12 mouse cellular contexts compared by ENCODE assay signal in genomic region chr9:69419476-69419875, GRCm38 (mm10). TPM values are rescaled to one million over a fixed set of nuclear protein-coding genes. Genes with fewer than 3 reads are reported as not detected.
A peak's percentile ranks its signal among the peaks of the same experiment; 100 is the strongest.
DNase-seq lines count a peak whose midpoint lies in the region; ATAC-seq and TF ChIP-seq lines count a peak whose summit lies in the region.
"Had no signal": no experiment of that assay in that cellular context is flagged by ENCODE, and none has a peak within 500 bp of the region (broad histone marks: within the 10 kb centered on the region; RNA-seq: fewer than 3 reads in every experiment).

No protein-coding gene starts in this region.

- DNase-seq in embryonic facial prominence, embryonic 11.5 days (ENCODE audit: low spot score): peak; percentile 30
- DNase-seq in embryonic facial prominence, embryonic 10.5 days (ENCODE audit: low spot score): no peak
- DNase-seq in left cerebral cortex, adult 2 months (ENCODE audit: extremely low spot score in 1 of 2, low spot score in 2 of 2): no peak
- no peak for DNase-seq in left cerebral cortex, postnatal 36 days (ENCODE audit: low spot score in 2 of 2)
- DNase-seq in 3T3-L1 (ENCODE audit: low read depth, low spot score): peak; percentile 61
- peak; percentile 59 for DNase-seq in ZHBTc4 (ENCODE audit: low read depth, low spot score)
- no peak for DNase-seq in gastrocnemius, postnatal 25 days
- DNase-seq: cerebellum, adult 8-10 months; right cerebral cortex, postnatal 14 days had no signal

- no peaks in the 10 kb centered on the region for H3K27me3 ChIP-seq in embryonic facial prominence, embryonic 11.5 days (ENCODE audit: control insufficient read depth, insufficient read depth, low read length)
- no peaks in the 10 kb centered on the region for H3K27me3 ChIP-seq in embryonic facial prominence, embryonic 10.5 days (replicated peaks; ENCODE audit: low read depth, poor library complexity, severe bottlenecking)
- H3K27me3 ChIP-seq: hindbrain, embryonic 12.5 days; lung, embryonic 15.5 days had no signal

- WGBS in embryonic facial prominence, embryonic 11.5 days: 95% methylated on average over 1 of the region's 1 CpGs
- WGBS in embryonic facial prominence, embryonic 10.5 days: 95% methylated on average over 1 of the region's 1 CpGs

- H3K36me3 ChIP-seq in embryonic facial prominence, embryonic 11.5 days (replicated peaks; ENCODE audit: control insufficient read depth, insufficient read depth, low read depth, low read length): no peaks in the 10 kb centered on the region; the same call in 1 of the 2 replicates
- peaks cover 68% of the 10 kb centered on the region for H3K36me3 ChIP-seq in embryonic facial prominence, embryonic 10.5 days (replicated peaks)

- no peak overlapping the region for H3K4me2 ChIP-seq in embryonic facial prominence, embryonic 11.5 days (ENCODE audit: low read depth, low read length)
- H3K4me2 ChIP-seq: hindbrain, embryonic 12.5 days; lung, embryonic 15.5 days had no signal

- TF ChIP-seq CTCF in left cerebral cortex, adult 2 months (IDR thresholded peaks at IDR 0.05): peak; percentile 61

- ATAC-seq in embryonic facial prominence, embryonic 11.5 days (replicated peaks; ENCODE audit: insufficient number of reproducible peaks, low FRiP score, low TSS enrichment, low read depth): no peak
- no peak for ATAC-seq in erythroid progenitor cell, adult 5-6 weeks (replicated peaks; ENCODE audit: low FRiP score, poor library complexity, severe bottlenecking)

- H3K9ac ChIP-seq in embryonic facial prominence, embryonic 11.5 days (replicated peaks; ENCODE audit: low read length): no peak overlapping the region
- H3K9ac ChIP-seq: hindbrain, embryonic 12.5 days; lung, embryonic 15.5 days had no signal

- intact Hi-C loops in left cerebral cortex, adult 2 months (cut with DNase I): loop anchor here (1.0 kb wide), 1 partner anchor 60 kb away; no protein-coding TSS in a partner anchor
- intact Hi-C loops in left cerebral cortex, postnatal 36 days (cut with DNase I): no loop called here

- no peak overlapping the region for H3K4me3 ChIP-seq in embryonic facial prominence, embryonic 11.5 days (ENCODE audit: low read depth, low read length)
- H3K4me3 ChIP-seq in embryonic facial prominence, embryonic 10.5 days: no peak overlapping the region
- no peak overlapping the region for H3K4me3 ChIP-seq in left cerebral cortex, adult 2 months
- H3K4me3 ChIP-seq: hindbrain, embryonic 12.5 days; lung, embryonic 15.5 days had no signal

- H3K27ac ChIP-seq in embryonic facial prominence, embryonic 11.5 days (replicated peaks; ENCODE audit: low read depth, low read length): no peak overlapping the region
- H3K27ac ChIP-seq in embryonic facial prominence, embryonic 10.5 days (replicated peaks): no peak overlapping the region
- no peak overlapping the region for H3K27ac ChIP-seq in left cerebral cortex, adult 2 months
- H3K27ac ChIP-seq: hindbrain, embryonic 12.5 days; lung, embryonic 15.5 days had no signal

- no peaks in the 10 kb centered on the region for H3K4me1 ChIP-seq in embryonic facial prominence, embryonic 11.5 days (ENCODE audit: control insufficient read depth, insufficient read depth, low read length)
- H3K4me1 ChIP-seq in embryonic facial prominence, embryonic 10.5 days: peaks cover 6% of the 10 kb centered on the region; the same call in 1 of the 2 replicates
- H3K4me1 ChIP-seq: hindbrain, embryonic 12.5 days; lung, embryonic 15.5 days had no signal

- H3K9me3 ChIP-seq in embryonic facial prominence, embryonic 11.5 days (replicated peaks; ENCODE audit: control insufficient read depth, low read length): no peaks in the 10 kb centered on the region
- no peaks in the 10 kb centered on the region for H3K9me3 ChIP-seq in embryonic facial prominence, embryonic 10.5 days
- H3K9me3 ChIP-seq: hindbrain, embryonic 12.5 days; lung, embryonic 15.5 days had no signal

RNA-seq across cellular contexts. Expression of gene Ice2, which starts 21.8 kb away (rescaled TPM):
- 27.3 and 32.1 TPM in 2 replicates for polyA plus RNA-seq in embryonic facial prominence, embryonic 11.5 days (2014; fragmentation: Nextera tagmentation; extraction: Ambion mirVana)
- polyA plus RNA-seq in embryonic facial prominence, embryonic 10.5 days (2016; fragmentation: Nextera tagmentation; extraction: Ambion mirVana): 22.5 and 23.0 TPM in 2 replicates
- total RNA-seq in left cerebral cortex, adult 2 months (2021): 10 to 100 TPM; 10.1 to 11.6 TPM
- total RNA-seq in left cerebral cortex, postnatal 36 days (2021): 10 to 100 TPM in 1 of 2 experiments, 1 to 10 TPM in 1; 8.7 to 12.0 TPM
- total RNA-seq in gastrocnemius, postnatal 25 days (2021): 1 to 10 TPM; 3.8 to 4.9 TPM
- total RNA-seq in erythroid progenitor cell, adult 5-6 weeks (2015; ENCODE audit: low replicate concordance): 4.2 and 15.5 TPM in 2 replicates
- 1.9 and 3.1 TPM in 2 replicates for total RNA-seq in erythroid progenitor cell, adult 5-6 weeks (2017; ENCODE audit: low replicate concordance)

RNA-seq across cellular contexts. Expression of gene Anxa2, which starts 33.9 kb away (rescaled TPM):
- 288 and 316 TPM in 2 replicates for polyA plus RNA-seq in embryonic facial prominence, embryonic 11.5 days (2014; fragmentation: Nextera tagmentation; extraction: Ambion mirVana)
- polyA plus RNA-seq in embryonic facial prominence, embryonic 10.5 days (2016; fragmentation: Nextera tagmentation; extraction: Ambion mirVana): 112 and 145 TPM in 2 replicates
- 10 to 100 TPM; 13.4 to 14.8 TPM for total RNA-seq in left cerebral cortex, adult 2 months (2021)
- 10 to 100 TPM in 1 of 2 experiments, 1 to 10 TPM in 1; 9.5 to 14.3 TPM for total RNA-seq in left cerebral cortex, postnatal 36 days (2021)
- 10 to 100 TPM; 52.8 to 74.7 TPM for total RNA-seq in gastrocnemius, postnatal 25 days (2021)
- 40.7 and 70.3 TPM in 2 replicates for total RNA-seq in erythroid progenitor cell, adult 5-6 weeks (2015; ENCODE audit: low replicate concordance)
- total RNA-seq in erythroid progenitor cell, adult 5-6 weeks (2017; ENCODE audit: low replicate concordance): 17.9 and 34.8 TPM in 2 replicates

Comparison
In these comparisons a context has a peak if more than half of its experiments do, and no peak if none do; other contexts are left out.
1. DNase-seq: peak in embryonic facial prominence, embryonic 11.5 days (single experiment), 3T3-L1 (single experiment) and ZHBTc4 (single experiment); none in embryonic facial prominence, embryonic 10.5 days (single experiment), left cerebral cortex, adult 2 months (0 of 2), left cerebral cortex, postnatal 36 days (0 of 2) and gastrocnemius, postnatal 25 days (single experiment).